Mouse (Mus musculus): ENCODE measurements around the gene Plekho2. TPM values are rescaled to one million over a fixed set of nuclear protein-coding genes. Genes with fewer than 3 reads are reported as not detected.

Plekho2 gene
- 46.0 and 49.8 TPM in 2 replicates for polyA plus RNA-seq (2012; rRNA removed; ENCODE audit: low replicate concordance)

GRCm38 (mm10) chr9:65579781-65580371 lies at the start of gene Plekho2:
Plekho2 (minus strand) TSS chr9:65580040.

GRCm38 (mm10) chr9:65629025-65629766 lies 49.4 kb upstream of the Plekho2 start, which contains the start of gene Rbpms2:
Rbpms2 (plus strand) TSS chr9:65629648.

GRCm38 (mm10) chr9:65586406-65587269 lies 6.8 kb upstream of the Plekho2 start, which contains the start of gene Pif1:
Pif1 (plus strand) TSS chr9:65587160.

GRCm38 (mm10) chr9:65519807-65520504 lies 59.9 kb downstream of the Plekho2 start, which contains the start of gene Ankdd1a:
Ankdd1a (minus strand) TSS chr9:65520193.

Other genes with a start within 250 kb of the Plekho2 start
- gene Pdcd7, start 233.9 kb downstream of the Plekho2 start, polyA plus RNA-seq (2012; rRNA removed; ENCODE audit: low replicate concordance), result 9.5 and 16.5 TPM in 2 replicates
- gene Ubap1l, start 219.0 kb downstream of the Plekho2 start, polyA plus RNA-seq (2012; rRNA removed; ENCODE audit: low replicate concordance), result 0.23 and 0.51 TPM in 2 replicates
- 1.9 and 7.6 TPM in 2 replicates for gene Kbtbd13, start 188.4 kb downstream of the Plekho2 start, polyA plus RNA-seq (2012; rRNA removed; ENCODE audit: low replicate concordance)
- 53.4 and 69.3 TPM in 2 replicates for gene Rasl12, start 181.5 kb downstream of the Plekho2 start, polyA plus RNA-seq (2012; rRNA removed; ENCODE audit: low replicate concordance)
- gene Slc51b, start 157.1 kb downstream of the Plekho2 start, polyA plus RNA-seq (2012; rRNA removed; ENCODE audit: low replicate concordance), result not detected in 2 replicates
- gene Mtfmt, start 144.3 kb downstream of the Plekho2 start, polyA plus RNA-seq (2012; rRNA removed; ENCODE audit: low replicate concordance), result 9.0 and 11.5 TPM in 2 replicates
- gene Spg21, start 119.1 kb downstream of the Plekho2 start, polyA plus RNA-seq (2012; rRNA removed; ENCODE audit: low replicate concordance), result 28.0 and 46.4 TPM in 2 replicates
- gene Ankdd1a, start 59.8 kb downstream of the Plekho2 start, polyA plus RNA-seq (2012; rRNA removed; ENCODE audit: low replicate concordance), result 0.65 and 0.81 TPM in 2 replicates
- 0.62 and 1.9 TPM in 2 replicates for gene Pif1, start 7.1 kb upstream of the Plekho2 start, polyA plus RNA-seq (2012; rRNA removed; ENCODE audit: low replicate concordance)
- 63.4 and 76.0 TPM in 2 replicates for gene Rbpms2, start 49.6 kb upstream of the Plekho2 start, polyA plus RNA-seq (2012; rRNA removed; ENCODE audit: low replicate concordance)
- 106 and 119 TPM in 2 replicates for gene Oaz2, start 88.0 kb upstream of the Plekho2 start, polyA plus RNA-seq (2012; rRNA removed; ENCODE audit: low replicate concordance)
- gene Zfp609, start 247.5 kb upstream of the Plekho2 start, polyA plus RNA-seq (2012; rRNA removed; ENCODE audit: low replicate concordance), result 6.4 and 7.6 TPM in 2 replicates

Data from mammary gland, adult 2 months (tissue).